Comparison of ENCODE assay signal across 7 mouse cellular contexts in the genomic region with DNA sequence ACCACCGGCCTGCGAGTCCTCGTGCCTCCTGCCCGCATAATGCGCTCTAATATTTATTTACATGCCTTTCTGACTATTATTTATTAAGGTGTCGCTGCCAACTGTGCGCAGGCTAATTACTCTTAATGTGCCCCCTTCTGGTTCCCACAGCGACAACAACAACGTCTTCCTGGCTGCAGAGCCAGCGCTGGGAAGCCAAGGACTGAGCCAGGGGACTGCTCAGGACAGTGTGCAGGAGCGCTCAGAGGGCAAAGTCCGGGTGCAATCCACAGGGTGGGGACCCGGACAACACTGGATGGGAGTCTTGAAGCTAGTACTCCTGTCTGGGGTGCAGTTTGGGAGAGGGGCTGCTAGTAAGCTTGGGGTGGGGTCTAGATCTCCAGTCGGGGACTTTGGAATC.
DNase-seq lines count a peak whose midpoint lies in the region; ATAC-seq and TF ChIP-seq lines count a peak whose summit lies in the region.

No protein-coding gene starts in this region.

- no peaks in the 10 kb centered on the region for H3K36me3 ChIP-seq in embryonic facial prominence, embryonic 13.5 days
- H3K36me3 ChIP-seq in forebrain, embryonic 16.5 days (ENCODE audit: control insufficient read depth, insufficient read depth), result no peaks in the 10 kb centered on the region
- H3K36me3 ChIP-seq in kidney, postnatal 0 days (ENCODE audit: insufficient read depth, low read length), result no peaks in the 10 kb centered on the region
- no peaks in the 10 kb centered on the region for H3K36me3 ChIP-seq in midbrain, embryonic 12.5 days

- no peak overlapping the region for H3K4me3 ChIP-seq in embryonic facial prominence, embryonic 13.5 days
- no peak overlapping the region; the same call in 1 of the 2 replicates for H3K4me3 ChIP-seq in forebrain, embryonic 16.5 days (replicated peaks; ENCODE audit: low read length)
- H3K4me3 ChIP-seq in kidney, postnatal 0 days (replicated peaks; ENCODE audit: low read depth, low read length), result 0 out of 2 replicates have a peak overlapping the region, but pooled peaks have one; percentile 3
- H3K4me3 ChIP-seq in midbrain, embryonic 12.5 days, result peak overlapping the region; percentile 27; the same call in 1 of the 2 replicates

- peak; percentile 24; the same call in 1 of the 2 replicates for TF ChIP-seq CTCF in kidney, postnatal 0 days (IDR thresholded peaks at IDR 0.05; ENCODE audit: low read depth)

- H3K9me3 ChIP-seq in embryonic facial prominence, embryonic 13.5 days, result no peaks in the 10 kb centered on the region
- H3K9me3 ChIP-seq in forebrain, embryonic 16.5 days (ENCODE audit: control insufficient read depth, low read length), result no peaks in the 10 kb centered on the region
- H3K9me3 ChIP-seq in kidney, postnatal 0 days (replicated peaks; ENCODE audit: low read length), result no peaks in the 10 kb centered on the region
- H3K9me3 ChIP-seq in midbrain, embryonic 12.5 days, result no peaks in the 10 kb centered on the region

- no peak overlapping the region for H3K27ac ChIP-seq in embryonic facial prominence, embryonic 13.5 days
- no peak overlapping the region for H3K27ac ChIP-seq in forebrain, embryonic 16.5 days (ENCODE audit: low read length)
- no peak overlapping the region for H3K27ac ChIP-seq in kidney, postnatal 0 days
- H3K27ac ChIP-seq in midbrain, embryonic 12.5 days (replicated peaks), result no peak overlapping the region

- peak; percentile 37 for DNase-seq in kidney, postnatal 0 days (ENCODE audit: low spot score)
- DNase-seq in layer of hippocampus, adult 8-10 months (ENCODE audit: low spot score in 2 of 2), result no peak
- DNase-seq in cerebellum, adult 11 months, result no peak

- no peak overlapping the region for H3K9ac ChIP-seq in embryonic facial prominence, embryonic 13.5 days
- no peak overlapping the region for H3K9ac ChIP-seq in forebrain, embryonic 16.5 days (replicated peaks; ENCODE audit: low read depth, low read length)
- H3K9ac ChIP-seq in kidney, postnatal 0 days (ENCODE audit: low read depth, low read length), result no peak overlapping the region
- no peak overlapping the region for H3K9ac ChIP-seq in midbrain, embryonic 12.5 days (replicated peaks)

- H3K4me1 ChIP-seq in embryonic facial prominence, embryonic 13.5 days, result peaks cover 16% of the 10 kb centered on the region
- H3K4me1 ChIP-seq in forebrain, embryonic 16.5 days (replicated peaks; ENCODE audit: control insufficient read depth, insufficient read depth, low read length), result peaks cover 30% of the 10 kb centered on the region
- peaks cover 12% of the 10 kb centered on the region for H3K4me1 ChIP-seq in kidney, postnatal 0 days (replicated peaks; ENCODE audit: insufficient read depth, low read length)
- peaks cover 23% of the 10 kb centered on the region for H3K4me1 ChIP-seq in midbrain, embryonic 12.5 days

- peaks cover 54% of the 10 kb centered on the region for H3K27me3 ChIP-seq in embryonic facial prominence, embryonic 13.5 days
- H3K27me3 ChIP-seq in forebrain, embryonic 16.5 days (replicated peaks; ENCODE audit: control insufficient read depth, insufficient read depth, low read length), result peaks cover 14% of the 10 kb centered on the region
- no peaks in the 10 kb centered on the region for H3K27me3 ChIP-seq in kidney, postnatal 0 days (ENCODE audit: insufficient read depth, low read length)
- peaks cover 47% of the 10 kb centered on the region for H3K27me3 ChIP-seq in midbrain, embryonic 12.5 days

- WGBS in embryonic facial prominence, embryonic 13.5 days, result 3% methylated on average over 14 of the region's 14 CpGs
- under 1% methylated on average over 14 of the region's 14 CpGs for WGBS in forebrain, embryonic 16.5 days
- WGBS in kidney, postnatal 0 days, result 4% methylated on average over 14 of the region's 14 CpGs
- WGBS in midbrain, embryonic 12.5 days, result under 1% methylated on average over 14 of the region's 14 CpGs

- H3K4me2 ChIP-seq in embryonic facial prominence, embryonic 13.5 days, result 0 out of 2 replicates have a peak overlapping the region, but pooled peaks have one; percentile 52
- peak overlapping the region; percentile 55 for H3K4me2 ChIP-seq in forebrain, embryonic 16.5 days (ENCODE audit: low read length)
- H3K4me2 ChIP-seq in kidney, postnatal 0 days (ENCODE audit: low read length), result peak overlapping the region; percentile 53
- H3K4me2 ChIP-seq in midbrain, embryonic 12.5 days (replicated peaks), result peak overlapping the region; percentile 49

- no peak for ATAC-seq in embryonic facial prominence, embryonic 13.5 days (ENCODE audit: insufficient number of reproducible peaks, insufficient read depth, low FRiP score, low TSS enrichment, low read depth)
- ATAC-seq in forebrain, embryonic 16.5 days, result 0 out of 2 replicates have a peak, but pooled peaks have one; percentile 21
- ATAC-seq in kidney, postnatal 0 days (replicated peaks; ENCODE audit: low FRiP score, low read depth), result no peak; the same call in 1 of the 2 replicates
- no peak for ATAC-seq in midbrain, embryonic 12.5 days (ENCODE audit: low FRiP score, low read depth)
- no peak for ATAC-seq in CD4-positive, CD25-positive, alpha-beta regulatory T cell, adult 4 months

Comparison
In these comparisons a context has a peak if more than half of its experiments do, and no peak if none do; other contexts are left out.
1. H3K4me3 ChIP-seq: peak in kidney, postnatal 0 days (single experiment) and midbrain, embryonic 12.5 days (single experiment); none in embryonic facial prominence, embryonic 13.5 days (single experiment) and forebrain, embryonic 16.5 days (single experiment).
2. Peak in every context shown above with its lines, with median percentiles within 50 percentile points of each other: H3K4me2 ChIP-seq.